Mouse (Mus musculus) intestine, postnatal 0 days (tissue): ENCODE results near the gene 4930469K13Rik. TPM values are rescaled to one million over a fixed set of nuclear protein-coding genes. Genes with fewer than 3 reads are reported as not detected.
A peak's percentile ranks its signal among the peaks of the same experiment; 100 is the strongest.
"Not testable (repeated sequence)": the region's sequence is repeated elsewhere in the genome, so short reads cannot be mapped to it uniquely, and the experiment has no call there.

Source experiments
- ATAC-seq: fragments of 200-750 bp; cut with Nextera tagmentation; 2 replicates; pipeline ENCODE4 v1.8.0; 2017; ENCODE audit warnings: mild to moderate bottlenecking, moderate TSS enrichment, moderate library complexity
- H3K27ac ChIP-seq: fragments of 300-500 bp; sonication (generic); 2 replicates; pipeline ENCODE4 v1.5.1; 2014; ENCODE audit warnings: mild to moderate bottlenecking, low read depth, low read length, moderate library complexity
- H3K27me3 ChIP-seq: fragments of 300-500 bp; sonication (generic); replicated peaks from 2 replicates; pipeline ENCODE4 v1.6.1; 2014; ENCODE audit warnings: low read length, mixed read lengths; ENCODE audit not compliant: control insufficient read depth, insufficient read depth
- H3K36me3 ChIP-seq: fragments of 300-500 bp; sonication (generic); 2 replicates; pipeline ENCODE4 v1.6.1; 2014; ENCODE audit warnings: mild to moderate bottlenecking, moderate library complexity; ENCODE audit not compliant: control insufficient read depth, insufficient read depth
- H3K4me1 ChIP-seq: fragments of 300-500 bp; sonication (generic); replicated peaks from 2 replicates; pipeline ENCODE4 v1.6.1; 2014; ENCODE audit warnings: antibody characterized with exemption, low read length, mixed read lengths; ENCODE audit not compliant: control insufficient read depth, insufficient read depth
- H3K4me2 ChIP-seq: fragments of 300-500 bp; sonication (generic); replicated peaks from 2 replicates; pipeline ENCODE4 v1.6.1; 2014; ENCODE audit warnings: low read depth, mild to moderate bottlenecking, moderate library complexity
- H3K4me3 ChIP-seq: fragments of 300-500 bp; sonication (generic); 2 replicates; pipeline ENCODE4 v1.5.1; 2014; ENCODE audit warnings: low read depth, low read length
- H3K9ac ChIP-seq: fragments of 300-500 bp; sonication (generic); 2 replicates; pipeline ENCODE4 v1.6.1; 2014; ENCODE audit warnings: mild to moderate bottlenecking, low read depth, low read length
- H3K9me3 ChIP-seq: fragments of 300-500 bp; sonication (generic); 2 replicates; pipeline ENCODE4 v1.6.1; 2016; ENCODE audit warnings: mixed run types; ENCODE audit not compliant: control insufficient read depth
- CTCF ChIP-seq: sonication (generic); IDR thresholded peaks from 2 replicates; pipeline ENCODE4 v1.5.1; 2016; ENCODE audit warnings: low read depth, mild to moderate bottlenecking, control low read depth, antibody characterized with exemption, moderate library complexity
- WGBS: fragments of 180-500 bp; shearing (Covaris S2); extraction: QIAGEN DNeasy Blood & Tissue Kit; methylation state at CpG from one replicate; pipeline ENCODE4 v1.1.7; 2014; 5-methylcytosine and 5-hydroxymethylcytosine counted together
- polyA plus RNA-seq: library from polyadenylated mRNA; unstranded; fragments of >200 nt; fragmentation: Nextera tagmentation; extraction: Ambion mirVana; gene quantifications from 2 replicates; pipeline ENCODE4 v1.2.1, GENCODE M21; 2015

The 4930469K13Rik gene
- not detected in 2 replicates for polyA plus RNA-seq

DNA sequence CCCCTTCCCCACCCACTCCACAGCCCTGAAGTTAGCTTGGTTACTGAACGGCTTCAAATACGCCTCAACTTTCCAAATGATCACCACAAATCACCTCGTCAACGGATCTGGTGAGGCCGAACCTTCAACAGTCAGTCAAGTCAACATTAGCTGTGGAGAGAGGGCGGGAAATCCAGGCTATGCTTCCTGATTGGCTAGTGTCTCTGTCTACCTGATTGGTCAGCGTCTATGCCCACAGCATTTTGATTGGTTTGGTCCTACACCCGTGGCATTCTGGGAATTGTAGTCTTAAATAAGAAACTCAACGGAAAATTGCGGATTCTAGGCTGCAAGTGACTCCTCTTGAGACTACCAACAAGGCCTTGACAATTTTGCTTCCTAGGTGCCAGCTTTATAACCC, at the start of gene 4930469K13Rik:
TSS of gene 4930469K13Rik (minus strand) at position 133 of the 400 bp plus-strand sequence.
- Histone ChIP-seq H3K4me3 (no peak within 1 kb of the TSS), H3K27ac (no peak within 1 kb of the TSS), H3K4me1 (no peaks in the 10 kb centered on the region), H3K9me3 (no peaks in the 10 kb centered on the region), H3K9ac (no peak within 1 kb of the TSS), H3K36me3 (no peaks in the 10 kb centered on the region), H3K27me3 (no peaks in the 10 kb centered on the region), H3K4me2 (no peak within 1 kb of the TSS)
- no peak for ATAC-seq
- no peak for TF ChIP-seq CTCF
- 82% methylated on average over 10 of the region's 10 CpGs for WGBS

DNA sequence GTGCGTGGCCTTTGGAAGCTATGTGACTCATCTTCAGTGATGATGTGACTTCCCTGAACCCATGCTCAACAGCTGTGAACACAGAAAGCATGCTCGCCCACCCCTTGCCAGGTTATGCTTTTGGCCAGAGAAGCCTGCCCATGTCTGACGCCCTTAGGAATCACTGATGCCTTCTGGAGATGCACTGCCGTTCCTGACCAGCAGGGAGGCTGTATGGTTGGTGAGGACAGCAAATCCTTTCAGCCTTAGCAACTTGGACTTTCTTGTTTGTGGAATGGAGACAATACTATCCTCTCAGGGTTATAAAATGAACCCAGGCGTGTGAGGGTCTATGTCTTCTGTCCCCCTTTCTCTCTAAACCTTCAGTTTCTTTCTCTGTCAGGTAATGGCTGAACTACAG, 48.6 kb upstream of the 4930469K13Rik start:
- ATAC-seq, result no peak
- no peaks in the 10 kb centered on the region for H3K4me1 ChIP-seq

DNA sequence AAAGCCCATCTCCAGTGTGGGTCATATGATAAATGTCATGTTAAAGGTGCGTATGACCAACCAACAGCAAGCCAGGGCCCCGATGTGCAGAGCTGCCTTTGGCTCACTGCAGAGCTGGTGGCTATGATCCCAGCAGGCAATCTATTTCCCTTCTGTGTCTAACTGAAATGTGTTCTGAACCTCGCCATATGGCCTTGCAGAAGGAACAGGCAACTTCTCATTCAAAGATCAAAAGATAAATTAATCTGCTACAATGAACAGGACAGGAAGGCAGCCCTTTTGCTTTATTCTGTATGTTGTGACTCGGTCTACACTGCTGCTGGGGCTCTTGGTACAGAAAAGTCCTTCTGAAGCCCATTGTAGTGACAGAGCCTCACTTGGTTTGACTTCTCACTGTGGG, 46.1 kb upstream of the 4930469K13Rik start:
- no peak overlapping the region for H3K4me3 ChIP-seq
- no peaks in the 10 kb centered on the region for H3K36me3 ChIP-seq
- no peak for TF ChIP-seq CTCF
- H3K27me3 ChIP-seq, result no peaks in the 10 kb centered on the region
- ATAC-seq, result no peak
- WGBS, result 78% methylated on average over 4 of the region's 4 CpGs
- no peaks in the 10 kb centered on the region for H3K4me1 ChIP-seq
- no peak overlapping the region for H3K27ac ChIP-seq
- H3K4me2 ChIP-seq, result no peak overlapping the region
- no peaks in the 10 kb centered on the region for H3K9me3 ChIP-seq
- H3K9ac ChIP-seq, result no peak overlapping the region

More for the DNA sequence above, 48.6 kb upstream of the 4930469K13Rik start:
- Histone ChIP-seq H3K27me3 (no peaks in the 10 kb centered on the region), H3K27ac (no peak overlapping the region), H3K4me2 (no peak overlapping the region), H3K4me3 (no peak overlapping the region), H3K9me3 (no peaks in the 10 kb centered on the region), H3K9ac (no peak overlapping the region), H3K36me3 (no peaks in the 10 kb centered on the region)
- TF ChIP-seq CTCF, result peak; percentile 35
- 69% methylated on average over 5 of the region's 5 CpGs for WGBS

DNA sequence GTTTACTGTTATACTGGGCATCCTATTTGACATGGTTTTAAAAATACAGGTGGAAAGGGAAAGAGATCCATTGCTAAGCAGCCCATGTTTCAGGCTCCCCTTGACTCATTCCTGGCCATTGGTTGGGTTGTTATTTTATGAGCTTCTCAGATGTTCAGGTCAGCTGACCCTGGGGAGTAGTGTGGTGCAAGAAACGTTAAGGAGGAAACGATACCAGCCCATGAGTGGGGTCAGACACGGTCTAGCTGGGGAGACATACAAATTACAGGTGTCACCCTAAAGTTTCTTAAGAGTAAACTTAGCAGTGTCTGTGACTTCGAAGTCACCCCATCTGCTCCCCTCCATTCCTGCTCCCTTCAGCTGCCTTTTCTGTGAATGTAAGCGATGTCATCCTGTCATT, 45.6 kb upstream of the 4930469K13Rik start:
- Histone ChIP-seq H3K36me3 (no peaks in the 10 kb centered on the region), H3K27ac (no peak overlapping the region), H3K4me1 (no peaks in the 10 kb centered on the region), H3K4me2 (no peak overlapping the region), H3K9me3 (no peaks in the 10 kb centered on the region), H3K27me3 (no peaks in the 10 kb centered on the region), H3K9ac (no peak overlapping the region), H3K4me3 (no peak overlapping the region)
- no peak for ATAC-seq
- WGBS, result 75% methylated on average over 5 of the region's 5 CpGs
- no peak for TF ChIP-seq CTCF

DNA sequence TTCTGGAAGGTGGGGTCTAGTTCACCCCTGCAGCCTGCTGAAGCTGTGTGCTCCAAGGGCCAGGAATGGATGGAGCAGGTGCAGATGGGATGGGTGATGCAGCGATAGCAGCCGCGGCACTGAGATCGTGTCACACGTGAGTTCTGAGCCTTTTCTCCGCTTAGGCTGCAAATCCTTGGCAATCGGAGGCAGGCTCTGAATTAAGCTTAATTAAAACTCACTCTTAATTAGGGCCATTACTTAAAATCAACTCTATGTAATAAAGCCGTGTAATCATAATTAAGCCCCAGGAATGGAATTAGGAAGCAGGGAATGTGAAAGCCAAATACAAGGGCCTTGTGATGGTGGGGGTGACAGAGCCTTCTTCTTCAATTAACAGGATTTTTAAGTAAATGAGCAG, 40.9 kb upstream of the 4930469K13Rik start:
- no peak overlapping the region for H3K27ac ChIP-seq
- WGBS, result 92% methylated on average over 8 of the region's 8 CpGs
- TF ChIP-seq CTCF, result no peak
- no peaks in the 10 kb centered on the region for H3K36me3 ChIP-seq
- no peak overlapping the region for H3K4me3 ChIP-seq
- no peak for ATAC-seq
- no peaks in the 10 kb centered on the region for H3K27me3 ChIP-seq
- H3K9ac ChIP-seq, result no peak overlapping the region
- no peaks in the 10 kb centered on the region for H3K4me1 ChIP-seq
- H3K4me2 ChIP-seq, result no peak overlapping the region
- no peaks in the 10 kb centered on the region for H3K9me3 ChIP-seq

DNA sequence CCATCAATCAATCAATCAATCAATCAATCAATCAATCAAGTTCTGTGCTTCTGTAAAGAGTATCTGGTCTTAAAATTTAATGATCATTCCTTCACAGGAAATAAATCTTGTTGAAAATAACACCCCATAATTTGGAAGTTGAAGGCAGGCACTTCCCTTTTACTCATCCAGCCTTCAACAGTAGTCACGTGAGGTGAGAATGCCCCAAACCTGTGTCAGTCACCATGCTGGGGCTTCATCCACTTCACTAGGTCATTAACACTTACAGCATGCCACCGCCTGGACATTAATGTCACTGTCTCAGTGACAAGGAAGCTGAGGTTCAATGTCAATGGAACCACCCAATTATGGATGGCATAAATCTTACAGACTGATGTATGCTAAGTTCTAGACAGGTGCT, 30.1 kb upstream of the 4930469K13Rik start:
- no peak for TF ChIP-seq CTCF
- Histone ChIP-seq H3K27me3 (no peaks in the 10 kb centered on the region), H3K4me2 (no peak overlapping the region), H3K36me3 (no peaks in the 10 kb centered on the region), H3K27ac (no peak overlapping the region), H3K9ac (no peak overlapping the region), H3K4me3 (no peak overlapping the region), H3K9me3 (no peaks in the 10 kb centered on the region), H3K4me1 (no peaks in the 10 kb centered on the region)
- WGBS, result 70% methylated on average over 2 of the region's 2 CpGs
- ATAC-seq, result no peak

DNA sequence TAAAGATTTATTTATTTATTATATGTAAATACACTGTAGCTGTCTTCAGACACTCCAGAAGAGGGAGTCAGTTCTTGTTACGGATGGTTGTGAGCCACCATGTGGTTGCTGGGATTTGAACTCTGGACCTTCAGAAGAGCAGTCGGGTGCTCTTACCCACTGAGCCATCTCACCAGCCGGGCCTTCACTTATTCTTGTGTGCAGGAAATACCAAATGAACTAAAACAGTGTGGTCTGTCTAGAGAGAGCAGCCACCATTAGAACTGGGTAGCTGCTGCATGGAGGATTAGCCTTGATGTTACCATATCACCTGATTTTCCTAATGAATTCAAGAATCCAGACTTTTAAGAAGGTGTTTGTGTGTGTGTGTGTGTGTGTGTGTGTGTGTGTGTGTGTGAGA, 27.4 kb upstream of the 4930469K13Rik start:
- ATAC-seq, H3K4me2 ChIP-seq, H3K27me3 ChIP-seq, H3K9me3 ChIP-seq, H3K4me3 ChIP-seq, H3K9ac ChIP-seq, H3K36me3 ChIP-seq, H3K4me1 ChIP-seq, H3K27ac ChIP-seq: not testable (repeated sequence)
- 63% methylated on average over 3 of the region's 3 CpGs for WGBS
